Mouse (Mus musculus) embryonic facial prominence, embryonic 15.5 days (tissue): ENCODE results near the gene Slc19a2. TPM values are rescaled to one million over a fixed set of nuclear protein-coding genes. Genes with fewer than 3 reads are reported as not detected.
"Not testable (repeated sequence)": the region's sequence is repeated elsewhere in the genome, so short reads cannot be mapped to it uniquely, and the experiment has no call there.

Experiments used
- ATAC-seq: fragments of 200-750 bp; cut with Nextera tagmentation; 2 replicates; pipeline ENCODE4 v1.8.0; 2017; ENCODE audit warnings: low read depth, moderate TSS enrichment; ENCODE audit not compliant: insufficient number of reproducible peaks, low FRiP score, low TSS enrichment
- H3K27ac ChIP-seq: fragments of 300-500 bp; sonication (generic); replicated peaks from 2 replicates; pipeline ENCODE4 v1.5.1; 2015; ENCODE audit warnings: mild to moderate bottlenecking, inconsistent platforms
- H3K27me3 ChIP-seq: fragments of 300-500 bp; sonication (generic); 2 replicates; pipeline ENCODE4 v1.6.1; 2015; ENCODE audit warnings: inconsistent platforms
- H3K36me3 ChIP-seq: fragments of 300-500 bp; sonication (generic); 2 replicates; pipeline ENCODE4 v1.6.1; 2015; ENCODE audit warnings: mild to moderate bottlenecking, inconsistent platforms
- H3K4me1 ChIP-seq: fragments of 300-500 bp; sonication (generic); 2 replicates; pipeline ENCODE4 v1.6.1; 2015; ENCODE audit warnings: inconsistent platforms
- H3K4me2 ChIP-seq: fragments of 300-500 bp; sonication (generic); replicated peaks from 2 replicates; pipeline ENCODE4 v1.6.1; 2015; ENCODE audit warnings: mild to moderate bottlenecking, inconsistent platforms
- H3K4me3 ChIP-seq: fragments of 300-500 bp; sonication (generic); replicated peaks from 2 replicates; pipeline ENCODE4 v1.5.1; 2015; ENCODE audit warnings: mild to moderate bottlenecking, inconsistent platforms
- H3K9ac ChIP-seq: fragments of 300-500 bp; sonication (generic); 2 replicates; pipeline ENCODE4 v1.6.1; 2015; ENCODE audit warnings: inconsistent platforms
- H3K9me3 ChIP-seq: fragments of 300-500 bp; sonication (generic); replicated peaks from 2 replicates; pipeline ENCODE4 v1.6.1; 2016; ENCODE audit warnings: inconsistent platforms
- WGBS: fragments of 180-500 bp; shearing (Covaris S2); methylation state at CpG from one replicate; pipeline ENCODE4 v1.1.7; 2015; 5-methylcytosine and 5-hydroxymethylcytosine counted together
- polyA plus RNA-seq: library from polyadenylated mRNA; unstranded; fragments of >200 nt; fragmentation: Nextera tagmentation; extraction: Ambion mirVana; gene quantifications from 2 replicates; pipeline ENCODE4 v1.2.1, GENCODE M21; 2015

The Slc19a2 gene
- polyA plus RNA-seq, 1 experiment from 2014 or later: 11.1 TPM

- H3K9ac ChIP-seq: not testable (repeated sequence)
- 82% methylated on average over 2 of the region's 4 CpGs for WGBS
These were observed 16.8 kb upstream of the Slc19a2 start for GRCm38 (mm10) chr1:164231937-164232570.

GRCm38 (mm10) chr1:164233447-164233846 lies 15.4 kb upstream of the Slc19a2 start:
- Histone ChIP-seq H3K27me3 (no peaks in the 10 kb centered on the region), H3K9ac (no peak overlapping the region), H3K36me3 (no peaks in the 10 kb centered on the region), H3K4me2 (no peak overlapping the region), H3K9me3 (no peaks in the 10 kb centered on the region), H3K4me3 (no peak overlapping the region), H3K4me1 (no peaks in the 10 kb centered on the region), H3K27ac (no peak overlapping the region)
- 67% methylated on average over 1 of the region's 1 CpGs for WGBS
- ATAC-seq: no peak

More at GRCm38 (mm10) chr1:164231937-164232570, 16.8 kb upstream of the Slc19a2 start:
- H3K9me3 ChIP-seq, H3K4me2 ChIP-seq, H3K27me3 ChIP-seq, H3K4me1 ChIP-seq, H3K27ac ChIP-seq, H3K36me3 ChIP-seq, ATAC-seq, H3K4me3 ChIP-seq: not testable (repeated sequence)

DNA sequence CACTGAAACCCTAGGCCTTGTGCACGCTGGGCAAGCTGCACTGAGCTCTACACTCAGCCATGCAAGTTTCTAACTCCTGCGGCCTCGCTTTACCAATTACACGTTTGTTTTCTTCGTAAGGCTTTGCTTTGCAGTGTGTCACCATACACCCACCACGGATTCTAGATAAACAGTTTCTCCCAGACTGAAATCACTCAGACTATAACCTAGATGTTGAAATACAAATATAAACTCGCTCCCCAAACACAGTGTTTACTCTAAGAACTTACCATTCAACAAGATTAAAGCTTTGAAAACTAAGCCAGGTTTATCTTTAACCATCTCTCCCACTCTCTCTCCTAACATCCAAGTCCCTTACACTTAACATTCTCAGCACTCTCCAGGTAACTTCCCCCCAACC lies 13.8 kb upstream of the Slc19a2 start:
- H3K27ac ChIP-seq: no peak overlapping the region
- 46% methylated on average over 7 of the region's 7 CpGs for WGBS
- no peaks in the 10 kb centered on the region for H3K4me1 ChIP-seq
- H3K36me3 ChIP-seq: no peaks in the 10 kb centered on the region
- no peak overlapping the region for H3K4me2 ChIP-seq
- no peaks in the 10 kb centered on the region for H3K27me3 ChIP-seq
- ATAC-seq: no peak
- H3K9me3 ChIP-seq: no peaks in the 10 kb centered on the region
- no peak overlapping the region for H3K9ac ChIP-seq
- H3K4me3 ChIP-seq: no peak overlapping the region

- WGBS: 54% methylated on average over 7 of the region's 7 CpGs
- no peaks in the 10 kb centered on the region for H3K36me3 ChIP-seq
- H3K27ac ChIP-seq: no peak overlapping the region
- no peak overlapping the region for H3K4me2 ChIP-seq
- ATAC-seq: no peak
- no peaks in the 10 kb centered on the region for H3K27me3 ChIP-seq
- H3K4me3 ChIP-seq: no peak overlapping the region
- no peaks in the 10 kb centered on the region for H3K9me3 ChIP-seq
- H3K9ac ChIP-seq: no peak overlapping the region
- no peaks in the 10 kb centered on the region for H3K4me1 ChIP-seq
These were observed 12.8 kb upstream of the Slc19a2 start for GRCm38 (mm10) chr1:164236078-164236477.

DNA sequence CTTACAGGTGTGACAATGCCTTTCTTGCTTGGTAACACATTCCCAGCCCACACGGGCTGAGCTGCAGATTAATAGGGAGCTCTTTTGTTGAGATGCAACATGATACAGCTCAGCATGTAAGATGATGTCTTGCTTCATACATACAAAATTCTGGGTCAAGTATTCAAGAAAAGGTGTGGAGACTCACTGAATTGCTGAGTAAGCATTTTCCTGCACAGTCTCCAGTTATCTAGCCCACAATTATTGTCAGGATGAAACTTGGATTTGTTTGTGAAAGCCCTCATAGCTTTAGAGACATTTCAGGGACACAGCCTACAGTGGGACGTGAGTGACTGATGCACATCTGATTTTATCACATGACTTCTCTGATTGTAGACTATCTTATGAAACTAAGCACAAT lies 7.4 kb upstream of the Slc19a2 start:
- no peak for ATAC-seq

DNA sequence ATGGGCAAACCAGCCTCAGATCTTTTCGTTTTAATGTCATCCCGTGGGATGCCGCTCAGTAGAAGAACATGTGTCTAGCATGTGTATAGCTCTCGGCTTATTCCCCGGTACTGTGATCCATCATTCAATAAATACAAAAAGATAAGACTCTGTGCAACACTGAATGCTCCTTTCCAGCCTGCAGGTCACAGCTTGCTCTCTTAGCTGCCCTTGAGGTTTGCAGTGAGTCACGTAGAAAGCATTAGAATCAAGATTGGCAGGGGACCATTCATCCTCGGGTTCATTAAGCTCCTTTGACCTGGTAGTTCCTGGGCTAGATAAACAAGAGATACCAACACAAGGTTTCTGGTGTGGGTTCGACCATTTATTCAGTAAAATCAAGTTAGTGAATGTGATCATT lies 6.0 kb upstream of the Slc19a2 start:
- no peak for ATAC-seq
- Histone ChIP-seq H3K27ac (no peak overlapping the region), H3K27me3 (no peaks in the 10 kb centered on the region), H3K9me3 (no peaks in the 10 kb centered on the region), H3K9ac (no peak overlapping the region), H3K4me3 (no peak overlapping the region), H3K4me2 (no peak overlapping the region), H3K36me3 (no peaks in the 10 kb centered on the region), H3K4me1 (no peaks in the 10 kb centered on the region; the same call in 1 of the 2 replicates)
- WGBS: 36% methylated on average over 8 of the region's 8 CpGs

More for the DNA sequence above, 7.4 kb upstream of the Slc19a2 start:
- H3K9me3 ChIP-seq: no peaks in the 10 kb centered on the region
- H3K27ac ChIP-seq: no peak overlapping the region
- no peaks in the 10 kb centered on the region for H3K36me3 ChIP-seq
- no peaks in the 10 kb centered on the region for H3K4me1 ChIP-seq
- H3K27me3 ChIP-seq: no peaks in the 10 kb centered on the region
- no peak overlapping the region for H3K4me3 ChIP-seq
- 65% methylated on average over 2 of the region's 2 CpGs for WGBS
- no peak overlapping the region for H3K4me2 ChIP-seq
- no peak overlapping the region for H3K9ac ChIP-seq

- WGBS: 50% methylated on average over 8 of the region's 8 CpGs
- Histone ChIP-seq H3K4me1 (peaks cover 8% of the 10 kb centered on the region; the same call in 1 of the 2 replicates), H3K36me3 (no peaks in the 10 kb centered on the region), H3K9me3 (no peaks in the 10 kb centered on the region), H3K4me2 (peak overlapping the region; percentile 79; the same call in 1 of the 2 replicates), H3K4me3 (no peak overlapping the region), H3K9ac (no peak overlapping the region), H3K27me3 (no peaks in the 10 kb centered on the region), H3K27ac (no peak overlapping the region)
- ATAC-seq: no peak
These were observed 1.4 kb upstream of the Slc19a2 start for GRCm38 (mm10) chr1:164247442-164247841.

DNA sequence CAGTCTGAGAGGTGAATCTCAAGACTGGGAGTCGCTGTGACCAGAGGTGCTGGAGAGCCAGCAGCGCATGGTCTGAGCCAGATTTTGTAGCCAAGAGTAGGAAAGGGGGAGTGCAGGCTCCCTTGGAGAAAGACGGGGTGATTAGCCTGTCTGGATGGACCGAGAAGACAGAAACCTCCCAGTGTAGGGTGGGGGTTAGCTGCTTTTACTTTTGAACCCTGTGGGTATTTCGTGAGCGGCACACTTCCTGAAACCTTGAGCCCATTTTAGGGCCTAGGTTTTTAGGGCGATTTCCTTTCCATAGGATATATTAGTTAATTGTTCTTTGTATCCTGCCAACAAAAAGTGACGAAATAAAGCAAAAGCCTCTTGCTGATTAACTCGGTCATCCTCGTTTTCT lies 875 bp upstream of the Slc19a2 start:
- Histone ChIP-seq H3K27ac (no peak overlapping the region; the same call in 1 of the 2 replicates), H3K27me3 (no peaks in the 10 kb centered on the region), H3K4me3 (peak overlapping the region; percentile 83), H3K9me3 (no peaks in the 10 kb centered on the region), H3K9ac (no peak overlapping the region), H3K4me2 (peak overlapping the region; percentile 79), H3K4me1 (peaks cover 8% of the 10 kb centered on the region; the same call in 1 of the 2 replicates), H3K36me3 (no peaks in the 10 kb centered on the region)
- ATAC-seq: no peak
- WGBS: 16% methylated on average over 10 of the region's 10 CpGs

GRCm38 (mm10) chr1:164249332-164249711 lies 476 bp downstream of the Slc19a2 start:
- WGBS: under 1% methylated on average over 33 of the region's 33 CpGs
- H3K27me3 ChIP-seq: no peaks in the 10 kb centered on the region
- peaks cover 8% of the 10 kb centered on the region; the same call in 1 of the 2 replicates for H3K4me1 ChIP-seq
- no peak; the same call in 1 of the 2 replicates for ATAC-seq
- peak overlapping the region; percentile 55 for H3K9ac ChIP-seq
- peak overlapping the region; percentile 83 for H3K4me3 ChIP-seq
- H3K36me3 ChIP-seq: no peaks in the 10 kb centered on the region
- no peaks in the 10 kb centered on the region for H3K9me3 ChIP-seq
- H3K4me2 ChIP-seq: peak overlapping the region; percentile 79
- H3K27ac ChIP-seq: 0 out of 2 replicates have a peak overlapping the region, but pooled peaks have one; percentile 44

GRCm38 (mm10) chr1:164250391-164251150 lies 1.7 kb downstream of the Slc19a2 start:
- ATAC-seq: no peak
- no peaks in the 10 kb centered on the region for H3K27me3 ChIP-seq
- WGBS: 38% methylated on average over 8 of the region's 8 CpGs
- H3K4me3 ChIP-seq: peak overlapping the region; percentile 83
- H3K36me3 ChIP-seq: no peaks in the 10 kb centered on the region
- H3K9me3 ChIP-seq: no peaks in the 10 kb centered on the region
- peak overlapping the region; percentile 79 for H3K4me2 ChIP-seq
- no peak overlapping the region for H3K27ac ChIP-seq
- H3K4me1 ChIP-seq: peaks cover 8% of the 10 kb centered on the region; the same call in 1 of the 2 replicates
- no peak overlapping the region for H3K9ac ChIP-seq

DNA sequence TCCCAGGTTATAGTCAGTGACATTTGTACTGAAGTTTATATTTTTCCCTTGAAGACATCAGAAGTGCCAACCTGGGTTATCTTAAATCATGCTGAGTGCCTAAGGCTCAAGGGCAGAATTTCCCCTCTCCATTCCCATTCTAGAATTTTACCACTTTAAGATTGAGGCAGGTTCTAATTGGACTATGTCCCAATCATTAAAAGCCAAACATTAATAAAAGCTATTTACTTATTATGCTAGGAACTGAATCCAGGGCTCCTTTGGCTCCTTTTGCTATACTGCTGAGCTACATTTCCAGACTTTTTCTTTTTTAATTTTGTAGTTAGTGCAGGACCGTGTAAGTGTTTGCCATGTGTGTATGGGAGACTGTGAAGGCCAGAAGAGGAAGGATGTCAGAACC lies 2.6 kb downstream of the Slc19a2 start:
- WGBS: 84% methylated on average over 1 of the region's 1 CpGs
- no peak overlapping the region for H3K4me2 ChIP-seq
- no peaks in the 10 kb centered on the region for H3K36me3 ChIP-seq
- ATAC-seq: no peak
- H3K9me3 ChIP-seq: no peaks in the 10 kb centered on the region
- no peaks in the 10 kb centered on the region for H3K27me3 ChIP-seq
- H3K9ac ChIP-seq: no peak overlapping the region
- H3K4me3 ChIP-seq: no peak overlapping the region
- H3K27ac ChIP-seq: no peak overlapping the region
- H3K4me1 ChIP-seq: peaks cover 8% of the 10 kb centered on the region; the same call in 1 of the 2 replicates
